Mouse (Mus musculus) ovary, postnatal 10 days (tissue): ENCODE results near the gene Sost.
A peak's percentile ranks its signal among the peaks of the same experiment; 100 is the strongest.

Source experiments
- DNase-seq: peaks from one replicate; pipeline ENCODE4 v3.0.0; 2022; ENCODE audit warnings: low spot score

Sost gene

DNA sequence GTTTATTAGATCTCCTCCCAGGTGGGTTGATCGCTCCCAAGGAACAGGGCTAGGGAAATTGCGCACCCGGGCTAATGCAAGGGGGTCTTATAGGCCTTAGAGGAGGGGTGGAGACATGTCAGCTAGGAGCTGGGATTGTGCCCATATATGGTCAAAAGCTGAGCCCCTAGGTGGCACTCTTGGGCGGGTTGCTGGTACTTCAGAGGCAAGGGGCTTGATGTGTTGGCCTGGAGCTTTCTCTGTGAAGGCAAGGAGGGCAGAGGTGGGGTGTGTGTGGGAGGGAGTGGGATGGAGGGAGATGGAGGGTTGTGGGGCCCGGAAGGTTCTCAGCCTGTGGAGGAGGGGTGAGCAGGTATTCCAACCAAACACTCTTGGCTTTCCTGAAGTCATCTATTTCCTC lies 20.3 kb downstream of the Sost start:
- no peak for DNase-seq

DNA sequence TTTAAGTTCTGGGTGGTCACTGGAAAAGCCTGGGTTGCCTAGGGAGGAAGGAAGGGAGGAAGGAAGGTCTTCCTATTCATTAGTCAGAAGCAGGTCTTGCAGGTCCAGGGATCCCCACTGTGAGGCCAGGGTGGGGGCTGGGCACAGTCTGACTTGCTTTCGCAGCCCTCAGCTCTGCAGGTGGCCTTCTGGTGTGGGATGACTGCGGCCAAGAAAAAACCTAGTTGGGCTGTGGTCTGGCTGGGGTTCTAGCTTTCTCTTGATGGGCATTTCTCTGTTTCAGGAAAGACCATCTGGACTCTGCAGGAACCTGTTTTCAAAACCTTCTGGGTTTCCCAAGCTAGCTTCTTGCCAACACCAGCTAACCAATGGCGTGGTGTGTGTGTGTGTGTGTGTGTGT lies 23.8 kb downstream of the Sost start:
- no peak for DNase-seq

DNA sequence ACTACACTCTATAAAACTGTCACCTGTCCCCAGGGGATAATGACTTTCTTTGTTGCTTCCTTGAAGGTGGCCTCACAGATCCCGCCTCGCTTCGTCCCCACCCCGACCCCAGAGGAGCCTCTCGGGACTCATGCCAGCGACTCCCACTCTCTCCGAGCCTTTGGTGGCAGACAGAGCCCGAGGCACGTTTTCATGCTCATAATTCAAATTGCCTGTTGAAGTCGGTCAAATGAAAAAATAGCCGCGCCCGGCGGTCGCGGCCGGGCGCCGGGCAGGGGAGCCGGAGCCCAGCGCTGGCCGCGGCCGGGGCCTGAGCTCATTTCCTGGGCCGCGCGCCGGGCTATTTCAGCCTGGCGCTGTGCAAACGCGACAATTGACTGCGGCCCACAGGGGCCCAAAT lies 29.7 kb downstream of the Sost start:
- DNase-seq, result no peak

DNA sequence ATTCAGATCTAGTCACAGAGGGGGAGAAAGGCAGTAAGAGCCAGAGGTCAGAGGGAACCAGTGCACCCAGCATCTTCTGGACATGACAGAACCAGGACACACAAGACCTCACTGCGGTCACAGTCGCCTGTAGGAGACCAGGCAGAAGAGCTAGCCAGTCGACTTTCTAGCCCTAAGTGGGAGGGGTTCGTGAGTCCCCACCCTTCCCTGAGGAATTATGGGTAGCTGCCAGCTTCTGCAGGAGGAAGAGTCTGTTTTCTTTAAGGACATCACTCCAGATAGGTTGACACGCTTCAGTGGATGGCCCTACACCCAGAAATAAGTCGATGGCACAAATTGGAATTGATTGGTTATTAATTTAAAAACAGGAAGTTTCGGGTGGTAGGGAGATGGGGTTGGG lies 30.4 kb downstream of the Sost start:
- no peak for DNase-seq

DNA sequence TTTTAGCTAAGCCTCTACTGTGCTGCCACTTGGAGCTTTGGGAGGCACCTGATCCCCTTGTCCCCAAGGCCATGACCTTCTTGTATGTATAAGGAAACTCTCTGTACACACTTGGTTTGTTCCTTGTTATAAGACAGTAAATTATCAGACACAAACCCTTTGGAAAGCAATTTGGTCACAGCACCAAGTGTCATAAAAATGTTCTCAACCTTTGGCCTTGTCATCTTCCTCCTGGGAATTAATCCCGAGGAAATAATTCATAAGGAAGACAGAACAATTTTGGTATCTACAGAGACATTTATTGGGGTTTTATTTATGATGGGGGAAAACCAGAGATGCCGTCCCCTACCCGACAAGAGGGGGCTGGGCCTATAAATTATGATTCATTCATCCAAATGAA lies 31.1 kb downstream of the Sost start:
- DNase-seq, result no peak

DNA sequence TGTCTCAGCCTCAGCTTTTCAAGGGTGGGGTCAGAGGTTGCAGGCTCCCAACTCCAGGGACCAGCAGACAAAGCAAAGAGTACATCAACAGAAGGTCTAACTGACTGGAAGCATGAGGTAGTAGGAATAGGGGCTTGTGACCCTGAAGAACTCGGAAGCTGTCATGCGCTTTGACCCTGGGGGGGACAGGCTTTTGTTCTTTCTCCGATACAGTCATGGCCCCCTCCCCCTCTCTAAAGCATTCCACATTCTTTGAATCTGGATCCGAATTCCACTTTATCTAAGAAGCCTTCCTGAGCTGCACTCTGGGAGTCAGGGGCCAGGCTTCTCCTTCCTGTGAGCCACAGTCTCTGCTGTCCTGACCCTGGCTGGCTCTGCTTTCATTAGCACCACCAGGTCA lies 34.8 kb downstream of the Sost start:
- DNase-seq, result no peak

DNA sequence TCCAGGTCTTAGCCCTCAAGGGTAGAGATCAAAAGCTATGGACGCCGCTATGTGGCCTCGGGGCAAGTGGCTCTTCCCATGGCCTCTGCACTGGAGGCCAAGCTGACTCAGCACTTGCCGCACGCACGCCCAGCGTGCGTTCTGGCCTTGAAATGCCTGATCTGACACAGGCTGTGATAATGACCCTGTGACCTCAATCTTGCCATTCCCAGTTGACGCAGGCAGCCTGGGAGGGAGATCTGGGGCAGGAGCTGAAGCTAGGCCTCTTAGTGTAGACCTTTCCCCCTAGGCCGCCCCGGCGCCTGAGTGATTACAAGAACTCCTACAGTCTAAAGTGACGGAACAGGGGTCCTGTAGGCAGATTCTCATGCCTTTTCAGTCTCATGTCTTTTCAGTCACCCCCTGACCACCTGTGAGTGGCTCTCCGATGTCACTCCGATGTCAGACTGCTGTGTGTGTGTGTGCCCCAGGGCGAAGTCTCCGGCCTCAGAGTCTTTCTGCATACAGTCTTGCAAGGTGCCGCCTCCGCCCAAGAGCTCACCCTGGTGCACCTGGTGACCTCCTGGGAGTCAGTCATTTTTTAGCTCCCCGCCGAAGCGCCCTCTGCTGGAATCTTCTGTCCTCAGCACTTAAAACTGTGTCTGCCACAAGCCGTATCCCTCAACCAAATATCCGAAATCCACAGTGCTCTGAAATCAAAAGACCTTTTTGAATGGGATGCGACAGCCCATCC lies 38.6 kb downstream of the Sost start:
- no peak for DNase-seq

DNA sequence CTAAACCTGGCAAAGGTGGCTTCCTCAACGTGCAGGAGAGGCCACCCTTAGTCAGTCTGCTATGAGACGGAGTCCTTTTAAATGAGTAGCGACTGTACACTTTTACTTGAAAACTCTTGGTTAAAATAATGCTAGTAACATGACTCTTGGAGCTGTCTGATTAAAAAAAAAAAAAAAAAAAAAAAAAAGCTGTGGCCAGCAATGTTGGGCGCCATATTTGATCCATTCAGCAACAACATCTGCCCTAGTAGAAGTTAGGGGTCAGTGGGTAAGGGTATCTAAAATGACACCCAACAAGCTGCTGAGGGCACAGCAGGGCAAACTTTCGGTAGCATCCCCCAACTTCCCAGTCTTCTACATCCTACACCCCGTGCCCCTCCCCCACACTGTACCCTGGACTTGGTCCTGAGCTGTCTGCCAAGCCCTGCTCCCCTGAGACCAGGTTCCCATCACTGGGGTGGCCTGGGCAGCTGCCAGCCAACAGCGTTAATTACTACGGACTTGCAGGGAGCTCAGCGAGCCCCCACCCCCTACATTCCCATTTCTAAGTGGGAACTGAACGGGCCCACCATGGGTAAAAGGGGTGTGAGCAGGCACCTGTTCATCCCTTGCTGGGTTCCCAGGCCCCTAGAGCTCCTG lies 39.7 kb downstream of the Sost start:
- DNase-seq, result no peak

DNA sequence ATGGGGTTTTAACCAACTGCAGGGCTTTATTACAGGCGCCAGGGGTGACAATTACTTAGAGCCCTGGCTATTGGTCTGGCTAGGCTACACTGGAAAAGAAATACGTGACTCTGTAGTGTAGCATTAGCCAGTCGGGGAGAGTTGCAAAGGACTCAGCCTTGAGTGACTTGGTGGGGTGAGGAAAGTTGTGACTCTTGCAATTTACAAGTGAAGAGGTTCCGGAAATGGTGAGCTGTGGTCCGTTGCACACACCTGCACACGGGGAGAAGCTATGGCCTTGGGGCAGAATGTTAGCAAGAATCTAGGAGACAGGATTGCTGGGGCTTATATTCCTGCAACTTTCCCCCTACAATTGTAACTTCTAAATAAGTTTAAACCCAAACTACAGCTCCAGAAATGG lies 41.2 kb downstream of the Sost start:
- no peak for DNase-seq

DNA sequence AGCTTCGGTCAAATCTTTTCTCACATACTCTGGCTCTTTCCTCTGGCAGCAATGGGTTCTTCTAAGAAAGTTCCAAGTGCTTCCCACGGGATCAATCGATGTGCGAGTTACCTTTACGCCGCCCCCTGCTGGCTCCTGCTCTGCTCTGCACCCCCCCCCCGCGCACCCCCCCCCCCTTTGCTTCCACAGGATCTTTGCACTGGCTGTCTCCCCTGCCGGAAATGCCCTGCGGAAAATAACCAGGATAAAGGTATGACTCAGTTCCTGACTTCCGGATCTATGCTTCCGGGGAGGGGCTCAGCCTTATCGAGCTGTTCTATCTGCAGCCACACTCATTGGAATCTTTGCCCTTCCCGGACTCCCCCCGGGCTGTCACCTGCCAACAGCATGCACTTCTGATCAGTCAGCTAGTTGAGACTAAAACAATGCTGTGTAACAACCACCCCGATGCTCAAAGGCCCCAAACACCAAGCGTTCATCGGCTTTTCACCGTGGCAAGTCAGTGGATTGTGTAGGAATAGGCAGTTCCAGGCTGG lies 42.3 kb downstream of the Sost start:
- no peak for DNase-seq

DNA sequence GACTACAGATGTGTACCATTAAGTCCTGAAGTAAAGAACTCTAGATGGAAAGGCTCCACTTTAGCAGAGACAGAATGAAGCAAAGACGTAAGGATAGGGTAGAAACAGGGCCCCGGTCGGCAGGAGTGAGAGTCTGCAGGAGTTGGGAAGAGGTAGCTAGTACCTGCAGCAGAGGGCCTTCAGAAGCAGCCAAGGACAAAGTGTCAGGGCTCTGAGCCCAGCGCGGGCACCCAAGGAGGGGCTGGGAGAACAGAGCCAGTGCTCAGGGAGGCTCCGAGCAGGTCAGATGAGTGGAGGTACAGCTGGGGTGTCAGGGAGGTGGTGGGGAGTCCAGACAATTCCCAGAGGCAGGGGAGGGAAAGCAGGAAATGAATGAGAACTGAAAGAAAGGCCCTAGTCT lies 42.8 kb downstream of the Sost start:
- DNase-seq, result no peak

DNA sequence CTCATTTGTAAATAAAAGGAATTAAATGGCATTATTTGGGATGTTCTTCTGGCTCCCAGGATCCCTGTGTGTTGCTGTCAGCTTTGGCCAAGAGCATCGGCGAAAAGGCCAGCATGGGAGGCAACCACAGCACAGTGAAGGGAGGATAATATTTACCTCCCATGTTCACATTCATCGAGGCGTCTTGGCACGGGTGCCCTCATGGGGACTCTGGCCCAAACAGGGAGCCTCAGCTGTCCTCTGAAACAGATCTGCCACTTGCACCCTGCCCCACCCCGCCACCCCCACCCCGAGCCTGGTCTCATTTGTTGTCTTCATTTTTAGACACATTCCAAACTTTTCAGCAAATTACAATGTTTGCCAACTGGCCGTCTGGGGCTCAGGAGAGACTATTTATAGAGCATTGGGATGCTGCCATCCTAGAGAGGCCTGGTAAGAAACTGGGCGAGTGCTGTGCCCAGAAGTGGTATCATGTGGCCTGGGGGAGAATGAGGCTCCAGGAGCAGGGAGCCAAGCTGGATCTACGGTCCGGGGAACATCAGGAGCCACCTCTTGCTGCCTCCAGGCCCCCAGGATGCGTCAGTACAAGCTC lies 45.4 kb downstream of the Sost start:
- no peak for DNase-seq

DNA sequence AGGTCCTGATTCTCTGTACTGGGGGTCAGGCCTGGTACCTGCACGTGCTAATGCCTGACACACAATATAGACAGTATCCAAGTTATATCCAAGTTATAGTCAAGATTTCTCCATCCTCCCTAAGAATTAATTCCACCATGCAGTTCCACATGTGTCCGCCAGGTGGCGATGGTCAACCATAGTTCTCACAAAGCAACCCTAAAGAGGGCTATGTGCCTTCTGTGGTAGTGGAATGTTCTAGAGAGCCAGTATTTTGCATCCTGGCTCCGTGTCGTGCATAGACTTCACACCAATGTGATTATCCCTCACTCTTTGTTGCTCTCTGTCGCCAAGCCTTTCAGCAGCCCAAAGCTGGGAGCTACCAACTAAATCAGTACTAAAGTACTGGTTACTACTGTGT lies 47.2 kb downstream of the Sost start:
- DNase-seq, result peak; percentile 72

DNA sequence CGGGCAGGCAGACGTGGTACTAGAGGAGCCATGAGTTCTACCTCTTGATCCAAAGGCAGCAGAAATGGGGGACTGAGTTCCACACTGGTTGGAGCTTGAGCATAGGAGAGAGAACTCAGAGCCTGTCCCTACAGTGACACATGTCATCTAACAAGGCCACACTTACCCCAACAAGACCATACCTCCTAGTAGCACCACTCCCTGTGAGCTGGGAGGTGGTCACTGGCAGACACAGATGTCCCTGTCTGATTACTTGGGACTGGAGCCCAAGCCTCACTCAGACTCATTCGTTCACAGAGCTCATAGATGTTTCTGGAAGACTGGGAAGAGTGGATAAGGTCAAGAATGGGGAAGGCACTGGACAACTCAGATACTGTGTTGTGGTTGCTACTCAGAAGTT lies 48.2 kb downstream of the Sost start:
- no peak for DNase-seq

DNA sequence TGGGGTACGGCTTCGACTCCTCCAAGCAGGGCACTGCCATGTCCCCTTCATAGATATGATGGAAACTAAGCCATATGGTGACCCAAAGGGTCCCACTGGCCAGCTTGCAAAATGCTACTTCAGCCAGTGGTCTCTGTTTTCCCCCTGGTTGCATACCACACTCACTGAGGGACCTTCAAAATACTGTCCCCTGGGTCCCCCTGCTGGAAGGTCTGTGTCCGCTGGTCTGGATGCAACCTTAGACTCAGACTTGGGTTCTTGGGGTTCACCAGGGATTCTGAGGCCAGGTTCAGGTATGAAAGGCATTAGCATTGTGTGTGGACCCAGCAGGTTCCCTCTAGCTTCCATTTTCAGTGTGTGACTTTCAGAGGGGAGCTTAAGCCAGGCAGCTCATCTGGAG lies 50.0 kb downstream of the Sost start:
- no peak for DNase-seq

DNA sequence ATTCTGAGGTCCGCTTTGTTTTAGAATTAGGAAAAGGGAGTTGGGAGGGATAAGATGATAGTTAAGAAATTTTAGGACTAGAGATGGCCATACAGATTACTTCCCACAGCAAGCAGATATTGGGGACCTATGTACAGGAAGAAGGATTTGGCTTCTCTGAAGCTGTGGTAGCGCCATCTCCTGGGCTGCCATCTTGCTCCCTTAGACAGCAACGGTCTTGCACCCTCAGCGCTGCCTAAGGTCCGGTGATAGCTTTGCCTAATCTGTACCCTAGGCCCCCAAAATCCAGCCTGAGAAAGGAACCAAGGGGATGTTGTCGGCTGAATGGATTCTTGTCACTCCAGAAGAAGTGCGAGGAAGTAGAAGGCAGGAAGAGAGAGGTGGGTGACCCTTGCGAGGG lies 53.2 kb downstream of the Sost start:
- DNase-seq, result no peak
